Mouse (Mus musculus) neural tube, embryonic 13.5 days (tissue): ENCODE data around the gene Sgsm2. TPM values are rescaled to one million over a fixed set of nuclear protein-coding genes. Genes with fewer than 3 reads are reported as not detected.

Experiments used
- ATAC-seq: fragments of 200-750 bp; cut with Nextera tagmentation; 2 replicates; pipeline ENCODE4 v1.8.0; 2017; ENCODE audit warnings: low read depth, mild to moderate bottlenecking, moderate TSS enrichment, moderate library complexity
- H3K27ac ChIP-seq: fragments of 300-500 bp; sonication (generic); replicated peaks from 2 replicates; pipeline ENCODE4 v1.5.1; 2015; ENCODE audit warnings: moderate library complexity, mild to moderate bottlenecking, inconsistent platforms
- H3K27me3 ChIP-seq: fragments of 300-500 bp; sonication (generic); 2 replicates; pipeline ENCODE4 v1.6.1; 2015; ENCODE audit warnings: mild to moderate bottlenecking, inconsistent platforms
- H3K36me3 ChIP-seq: fragments of 300-500 bp; sonication (generic); 2 replicates; pipeline ENCODE4 v1.6.1; 2015; ENCODE audit warnings: mild to moderate bottlenecking, inconsistent platforms
- H3K4me1 ChIP-seq: fragments of 300-500 bp; sonication (generic); replicated peaks from 2 replicates; pipeline ENCODE4 v1.6.1; 2015; ENCODE audit warnings: inconsistent platforms
- H3K4me2 ChIP-seq: fragments of 300-500 bp; sonication (generic); 2 replicates; pipeline ENCODE4 v1.6.1; 2015; ENCODE audit warnings: inconsistent platforms, mild to moderate bottlenecking, moderate library complexity
- H3K4me3 ChIP-seq: fragments of 300-500 bp; sonication (generic); 2 replicates; pipeline ENCODE4 v1.5.1; 2015; ENCODE audit warnings: mild to moderate bottlenecking, inconsistent platforms
- H3K9ac ChIP-seq: fragments of 300-500 bp; sonication (generic); 2 replicates; pipeline ENCODE4 v1.6.1; 2015; ENCODE audit warnings: moderate library complexity, mild to moderate bottlenecking, inconsistent platforms
- H3K9me3 ChIP-seq: fragments of 300-500 bp; sonication (generic); 2 replicates; pipeline ENCODE4 v1.6.1; 2016; ENCODE audit warnings: inconsistent platforms
- WGBS: fragments of 180-500 bp; shearing (Covaris S2); methylation state at CpG from one replicate; pipeline ENCODE4 v1.1.7; 2015; 5-methylcytosine and 5-hydroxymethylcytosine counted together
- polyA plus RNA-seq: library from polyadenylated mRNA; unstranded; fragments of >200 nt; fragmentation: Nextera tagmentation; extraction: Ambion mirVana; gene quantifications from 2 replicates; pipeline ENCODE4 v1.2.1, GENCODE M21; 2015

Sgsm2 gene
- polyA plus RNA-seq, 1 experiment from 2014 or later: 17.1 TPM

- peaks cover 62% of the 10 kb centered on the region for H3K36me3 ChIP-seq
Observed at GRCm38 (mm10) chr11:74857756-74858155, 39.1 kb downstream of the Sgsm2 start.

GRCm38 (mm10) chr11:74850998-74851661, 45.7 kb downstream of the Sgsm2 start:
- no peak for ATAC-seq
- no peak overlapping the region for H3K4me2 ChIP-seq
- no peaks in the 10 kb centered on the region for H3K9me3 ChIP-seq
- H3K27me3 ChIP-seq: no peaks in the 10 kb centered on the region
- no peak overlapping the region for H3K27ac ChIP-seq
- H3K9ac ChIP-seq: no peak overlapping the region
- WGBS: 84% methylated on average over 14 of the region's 14 CpGs
- peaks cover 48% of the 10 kb centered on the region for H3K36me3 ChIP-seq
- H3K4me3 ChIP-seq: no peak overlapping the region
- H3K4me1 ChIP-seq: peaks cover 4% of the 10 kb centered on the region

More at GRCm38 (mm10) chr11:74857756-74858155, 39.1 kb downstream of the Sgsm2 start:
- H3K4me1 ChIP-seq: no peaks in the 10 kb centered on the region
- H3K4me2 ChIP-seq: no peak overlapping the region
- no peak for ATAC-seq
- H3K4me3 ChIP-seq: no peak overlapping the region
- H3K27me3 ChIP-seq: no peaks in the 10 kb centered on the region
- no peak overlapping the region for H3K9ac ChIP-seq
- WGBS: 85% methylated on average over 9 of the region's 9 CpGs
- H3K27ac ChIP-seq: no peak overlapping the region
- no peaks in the 10 kb centered on the region for H3K9me3 ChIP-seq

GRCm38 (mm10) chr11:74847919-74848521, 48.8 kb downstream of the Sgsm2 start:
- peaks cover 4% of the 10 kb centered on the region for H3K4me1 ChIP-seq
- 4% methylated on average over 13 of the region's 13 CpGs for WGBS
- no peak overlapping the region for H3K9ac ChIP-seq
- no peaks in the 10 kb centered on the region for H3K27me3 ChIP-seq
- H3K9me3 ChIP-seq: no peaks in the 10 kb centered on the region
- H3K27ac ChIP-seq: no peak overlapping the region
- H3K4me2 ChIP-seq: no peak overlapping the region
- H3K4me3 ChIP-seq: no peak overlapping the region
- peak; percentile 42; the same call in 1 of the 2 replicates for ATAC-seq
- H3K36me3 ChIP-seq: peaks cover 61% of the 10 kb centered on the region

- peaks cover 60% of the 10 kb centered on the region for H3K36me3 ChIP-seq
- H3K4me3 ChIP-seq: no peak overlapping the region
- no peak overlapping the region for H3K9ac ChIP-seq
- H3K9me3 ChIP-seq: no peaks in the 10 kb centered on the region
- no peaks in the 10 kb centered on the region for H3K27me3 ChIP-seq
- no peak for ATAC-seq
- peaks cover 4% of the 10 kb centered on the region for H3K4me1 ChIP-seq
- H3K27ac ChIP-seq: no peak overlapping the region
- WGBS: 70% methylated on average over 3 of the region's 3 CpGs
- no peak overlapping the region for H3K4me2 ChIP-seq
Observed at GRCm38 (mm10) chr11:74845784-74846183, 51.1 kb downstream of the Sgsm2 start.

GRCm38 (mm10) chr11:74843761-74844160, 53.1 kb downstream of the Sgsm2 start:
- 67% methylated on average over 5 of the region's 5 CpGs for WGBS
- Histone ChIP-seq H3K36me3 (peaks cover 47% of the 10 kb centered on the region), H3K9ac (no peak overlapping the region), H3K9me3 (no peaks in the 10 kb centered on the region), H3K4me2 (no peak overlapping the region), H3K4me1 (peaks cover 10% of the 10 kb centered on the region), H3K4me3 (no peak overlapping the region), H3K27ac (no peak overlapping the region), H3K27me3 (no peaks in the 10 kb centered on the region)
- no peak for ATAC-seq

- Histone ChIP-seq H3K27ac (no peak overlapping the region), H3K27me3 (no peaks in the 10 kb centered on the region), H3K4me2 (no peak overlapping the region), H3K36me3 (peaks cover 47% of the 10 kb centered on the region), H3K4me3 (no peak overlapping the region), H3K9me3 (no peaks in the 10 kb centered on the region), H3K4me1 (peaks cover 14% of the 10 kb centered on the region), H3K9ac (no peak overlapping the region)
- ATAC-seq: no peak
- 94% methylated on average over 2 of the region's 2 CpGs for WGBS
Observed at GRCm38 (mm10) chr11:74843435-74843714, 53.5 kb downstream of the Sgsm2 start.

GRCm38 (mm10) chr11:74842656-74843434, 54.0 kb downstream of the Sgsm2 start:
- Histone ChIP-seq H3K9ac (no peak overlapping the region), H3K4me3 (no peak overlapping the region), H3K9me3 (no peaks in the 10 kb centered on the region), H3K4me2 (no peak overlapping the region), H3K27ac (no peak overlapping the region), H3K27me3 (no peaks in the 10 kb centered on the region), H3K4me1 (peaks cover 13% of the 10 kb centered on the region), H3K36me3 (peaks cover 47% of the 10 kb centered on the region)
- no peak for ATAC-seq
- 89% methylated on average over 22 of the region's 22 CpGs for WGBS

- Histone ChIP-seq H3K27me3 (no peaks in the 10 kb centered on the region), H3K36me3 (peaks cover 47% of the 10 kb centered on the region), H3K4me3 (no peak overlapping the region), H3K4me2 (no peak overlapping the region), H3K27ac (no peak overlapping the region), H3K9me3 (no peaks in the 10 kb centered on the region), H3K9ac (no peak overlapping the region), H3K4me1 (peaks cover 21% of the 10 kb centered on the region)
- WGBS: 87% methylated on average over 13 of the region's 13 CpGs
- no peak for ATAC-seq
Observed at GRCm38 (mm10) chr11:74842045-74842444, 54.8 kb downstream of the Sgsm2 start.

- Histone ChIP-seq H3K9ac (no peak overlapping the region), H3K4me3 (no peak overlapping the region), H3K27ac (peak overlapping the region; percentile 46; the same call in 1 of the 2 replicates), H3K9me3 (no peaks in the 10 kb centered on the region), H3K4me1 (peaks cover 28% of the 10 kb centered on the region), H3K36me3 (peaks cover 47% of the 10 kb centered on the region), H3K4me2 (no peak overlapping the region), H3K27me3 (no peaks in the 10 kb centered on the region)
- WGBS: 76% methylated on average over 9 of the region's 9 CpGs
- ATAC-seq: no peak
Observed at GRCm38 (mm10) chr11:74841366-74841765, 55.5 kb downstream of the Sgsm2 start.

GRCm38 (mm10) chr11:74840739-74841138, 56.1 kb downstream of the Sgsm2 start:
- Histone ChIP-seq H3K4me1 (peaks cover 34% of the 10 kb centered on the region), H3K27ac (0 out of 2 replicates have a peak overlapping the region, but pooled peaks have one; percentile 46)
- ATAC-seq: no peak

GRCm38 (mm10) chr11:74839860-74840715, 56.8 kb downstream of the Sgsm2 start:
- Histone ChIP-seq H3K9ac (no peak overlapping the region), H3K27ac (no peak overlapping the region), H3K27me3 (no peaks in the 10 kb centered on the region), H3K36me3 (peaks cover 39% of the 10 kb centered on the region), H3K4me2 (no peak overlapping the region), H3K4me3 (no peak overlapping the region), H3K4me1 (peaks cover 38% of the 10 kb centered on the region), H3K9me3 (no peaks in the 10 kb centered on the region)
- no peak for ATAC-seq
- 94% methylated on average over 19 of the region's 19 CpGs for WGBS

More at GRCm38 (mm10) chr11:74840739-74841138, 56.1 kb downstream of the Sgsm2 start:
- 93% methylated on average over 8 of the region's 8 CpGs for WGBS
- H3K27me3 ChIP-seq: no peaks in the 10 kb centered on the region
- no peak overlapping the region for H3K9ac ChIP-seq
- H3K4me2 ChIP-seq: no peak overlapping the region
- H3K4me3 ChIP-seq: no peak overlapping the region
- peaks cover 44% of the 10 kb centered on the region for H3K36me3 ChIP-seq
- no peaks in the 10 kb centered on the region for H3K9me3 ChIP-seq
